22 mouse cellular contexts compared by ENCODE assay signal in the genomic region with DNA sequence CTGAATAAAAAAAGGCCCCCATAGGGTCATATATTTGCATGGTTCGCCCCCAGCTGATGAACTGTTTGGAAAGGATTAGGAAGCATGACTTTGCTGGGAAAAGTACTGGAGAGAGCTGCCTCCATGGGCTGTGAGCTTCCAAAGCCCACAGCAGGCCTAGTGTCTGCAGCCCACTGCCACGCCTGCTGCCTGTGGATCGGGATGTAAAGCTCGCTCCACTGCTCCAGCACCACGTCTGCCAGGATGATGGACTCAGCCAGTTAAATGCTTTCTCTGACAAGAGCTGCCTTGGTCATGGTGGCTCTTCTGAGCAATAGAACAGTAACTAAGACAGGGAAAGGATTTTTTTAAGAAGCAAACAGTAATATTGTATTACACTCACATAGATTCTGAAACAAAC. TPM values are rescaled to one million over a fixed set of nuclear protein-coding genes. Genes with fewer than 3 reads are reported as not detected.
DNase-seq lines count a peak whose midpoint lies in the region; ATAC-seq and TF ChIP-seq lines count a peak whose summit lies in the region.
"Had no signal": no experiment of that assay in that cellular context is flagged by ENCODE, and none has a peak within 500 bp of the region (broad histone marks: within the 10 kb centered on the region; RNA-seq: fewer than 3 reads in every experiment).

No protein-coding gene starts in this region.

- peaks cover 55% of the 10 kb centered on the region for H3K4me1 ChIP-seq in G1E (ENCODE audit: insufficient read depth, low read depth, low read length)
- H3K4me1 ChIP-seq in olfactory bulb, adult 2 months (ENCODE audit: control insufficient read depth, insufficient read depth, low read length): peaks cover 9% of the 10 kb centered on the region
- H3K4me1 ChIP-seq: forebrain, embryonic 12.5 days; forebrain, embryonic 15.5 days; hindbrain, embryonic 12.5 days; hindbrain, embryonic 15.5 days had no signal

- DNase-seq in cerebellum, postnatal 10 days: peak; percentile 59 to 74
- DNase-seq in cerebellum, adult 9-11 months: no peak
- DNase-seq in left cerebral cortex, postnatal 4 days: peak; percentile 27
- DNase-seq in left cerebral cortex, adult 9 months (ENCODE audit: low spot score in 2 of 2): no peak
- DNase-seq in G1E (ENCODE audit: low spot score): no peak
- no peak for DNase-seq in right cerebral cortex, adult 2 months (ENCODE audit: low spot score in 2 of 2)
- DNase-seq: adrenal gland, adult 8-10 months; B cell, adult 2 months; embryo, embryonic 11 days; gastrocnemius, postnatal 10 days; gastrocnemius, postnatal 36 days; heart, adult 11 months had no signal

- H3K36me3 ChIP-seq in G1E (replicated peaks): peaks cover 38% of the 10 kb centered on the region
- H3K36me3 ChIP-seq: embryonic facial prominence, embryonic 10.5 days; embryonic facial prominence, embryonic 13.5 days; forebrain, embryonic 12.5 days; hindbrain, embryonic 12.5 days; hindbrain, embryonic 15.5 days had no signal

- peak overlapping the region; percentile 50; the same call in 1 of the 2 replicates for H3K4me3 ChIP-seq in G1E (ENCODE audit: low read depth, low read length)
- H3K4me3 ChIP-seq in olfactory bulb, adult 2 months (ENCODE audit: insufficient read depth, low read depth, low read length): no peak overlapping the region
- H3K4me3 ChIP-seq: embryonic facial prominence, embryonic 10.5 days; embryonic facial prominence, embryonic 13.5 days; erythroblast, embryonic 14.5 days; forebrain, embryonic 12.5 days; forebrain, embryonic 15.5 days; hindbrain, embryonic 12.5 days; hindbrain, embryonic 15.5 days had no signal

- WGBS in olfactory bulb, adult 2 months: 62% methylated on average over 5 of the region's 5 CpGs

- TF ChIP-seq POLR2A in olfactory bulb, adult 2 months (IDR thresholded peaks at IDR 0.05; ENCODE audit: insufficient read depth, low read depth, low read length): no peak

- no peak for ATAC-seq in G1E (ENCODE audit: extremely low read depth, insufficient number of reproducible peaks, low FRiP score, poor library complexity, severe bottlenecking)
- ATAC-seq: activated CD4-positive, CD25-positive, alpha-beta regulatory T cell, adult 4 months; forebrain, embryonic 15.5 days had no signal

- no peaks in the 10 kb centered on the region for H3K9me3 ChIP-seq in G1E (replicated peaks)
- H3K9me3 ChIP-seq: embryonic facial prominence, embryonic 10.5 days; embryonic facial prominence, embryonic 13.5 days; forebrain, embryonic 12.5 days; forebrain, embryonic 15.5 days; hindbrain, embryonic 12.5 days; hindbrain, embryonic 15.5 days had no signal

- TF ChIP-seq CTCF in G1E (IDR thresholded peaks at IDR 0.05; ENCODE audit: low read depth, low read length): no peak
- no peak for TF ChIP-seq CTCF in olfactory bulb, adult 2 months (IDR thresholded peaks at IDR 0.05; ENCODE audit: insufficient read depth, low read depth, low read length)

- peak overlapping the region; percentile 62; the same call in 1 of the 2 replicates for H3K27ac ChIP-seq in olfactory bulb, adult 2 months (ENCODE audit: insufficient read depth, low read depth, low read length)
- H3K27ac ChIP-seq: embryonic facial prominence, embryonic 10.5 days; embryonic facial prominence, embryonic 13.5 days; forebrain, embryonic 12.5 days; forebrain, embryonic 15.5 days; hindbrain, embryonic 12.5 days; hindbrain, embryonic 15.5 days had no signal

- intact Hi-C loops in left cerebral cortex, postnatal 4 days (cut with DNase I): no loop called here

- no peaks in the 10 kb centered on the region for H3K27me3 ChIP-seq in G1E (ENCODE audit: insufficient read depth, low read length)
- H3K27me3 ChIP-seq: CH12.LX; embryonic facial prominence, embryonic 13.5 days; forebrain, embryonic 12.5 days; forebrain, embryonic 15.5 days; hindbrain, embryonic 12.5 days; hindbrain, embryonic 15.5 days had no signal

RNA-seq across cellular contexts. Expression of a gene that starts 46.1 kb away (rescaled TPM):
- 10 to 100 TPM; 29.9 to 32.4 TPM for total RNA-seq in left cerebral cortex, postnatal 4 days (2021)
- total RNA-seq in G1E (2014; fragmentation: Nextera tagmentation): 41.5 and 43.2 TPM in 2 replicates
- 52.2 TPM in 2 replicates for total RNA-seq in G1E (2017)
- 10.9 and 12.6 TPM in 2 replicates for polyA plus RNA-seq in G1E (2012)
- not detected in 2 replicates for polyA plus RNA-seq in olfactory bulb, adult 2 months (2012; ENCODE audit: insufficient read depth, insufficient read length, low replicate concordance, missing spikeins)

Comparison
In these comparisons a context has a peak if more than half of its experiments do, and no peak if none do; other contexts are left out.
1. DNase-seq: peak in cerebellum, postnatal 10 days (2 of 2) and left cerebral cortex, postnatal 4 days (single experiment); none in cerebellum, adult 9-11 months (single experiment), left cerebral cortex, adult 9 months (0 of 2), G1E (single experiment) and right cerebral cortex, adult 2 months (0 of 2).